Comparison of ENCODE assay signal across 13 mouse cellular contexts in the genomic region with DNA sequence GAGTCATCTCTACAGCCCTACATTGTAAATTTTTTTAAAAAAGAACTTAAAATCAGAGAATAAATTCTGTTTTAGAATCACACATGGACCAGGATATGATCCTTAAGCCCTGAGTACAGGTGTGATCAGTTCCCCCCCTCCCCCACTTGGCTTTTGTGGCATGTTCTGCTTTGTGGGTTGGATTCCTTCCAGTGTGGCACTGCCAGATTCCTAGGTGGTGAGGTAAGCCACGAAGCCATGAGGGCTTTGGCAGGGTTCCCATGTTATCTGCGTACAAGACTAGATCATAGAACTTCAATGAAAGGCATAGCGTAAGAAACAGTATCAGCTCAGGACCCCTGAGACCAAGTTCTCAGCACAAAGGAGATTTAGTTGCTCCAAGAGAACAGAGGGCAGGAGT.
DNase-seq lines count a peak whose midpoint lies in the region; ATAC-seq and TF ChIP-seq lines count a peak whose summit lies in the region.
"Had no signal": no experiment of that assay in that cellular context is flagged by ENCODE, and none has a peak within 500 bp of the region (broad histone marks: within the 10 kb centered on the region; RNA-seq: fewer than 3 reads in every experiment).

No protein-coding gene starts in this region.

- H3K4me3 ChIP-seq in heart, adult 2 months = no peak overlapping the region
- H3K4me3 ChIP-seq in heart, embryonic 11.5 days (ENCODE audit: low read depth, low read length) = no peak overlapping the region
- H3K4me3 ChIP-seq in lung, embryonic 14.5 days (ENCODE audit: low read depth, low read length) = no peak overlapping the region
- H3K4me3 ChIP-seq in forebrain, embryonic 12.5 days (replicated peaks) = no peak overlapping the region
- H3K4me3 ChIP-seq: limb, embryonic 12.5 days; myocyte; stomach, embryonic 15.5 days had no signal

- ATAC-seq in heart, embryonic 11.5 days (replicated peaks; ENCODE audit: insufficient number of reproducible peaks, low FRiP score, low TSS enrichment) = no peak
- ATAC-seq in lung, embryonic 14.5 days (ENCODE audit: insufficient read depth) = no peak
- ATAC-seq in forebrain, embryonic 12.5 days (ENCODE audit: low FRiP score) = no peak

- TF ChIP-seq POLR2A in heart, adult 2 months (IDR thresholded peaks at IDR 0.05; ENCODE audit: insufficient read depth, low read depth, low read length) = no peak

- no peak overlapping the region for H3K27ac ChIP-seq in heart, adult 2 months
- no peak overlapping the region for H3K27ac ChIP-seq in heart, embryonic 11.5 days (ENCODE audit: low read depth, low read length)
- H3K27ac ChIP-seq in lung, embryonic 14.5 days (ENCODE audit: low read depth) = no peak overlapping the region
- H3K27ac ChIP-seq in forebrain, embryonic 12.5 days = no peak overlapping the region
- H3K27ac ChIP-seq: limb, embryonic 12.5 days; stomach, embryonic 15.5 days had no signal

- peak; percentile 19 to 38 for DNase-seq in heart, adult 2 months
- DNase-seq in NIH3T3 (ENCODE audit: low read depth) = peak; percentile 34
- peak; percentile 86 to 92 for DNase-seq in cerebellum, postnatal 25 days
- peak; percentile 64 for DNase-seq in lung, embryonic 14.5 days
- no peak for DNase-seq in spleen, adult 12 weeks (ENCODE audit: low spot score)
- no peak for DNase-seq in gastrocnemius, adult 18-20 months (ENCODE audit: low spot score)
- DNase-seq: gastrocnemius, postnatal 25 days had no signal

- TF ChIP-seq EP300 in heart, adult 2 months (IDR thresholded peaks at IDR 0.05; ENCODE audit: insufficient read depth, low read depth, low read length) = no peak

- H3K79me2 ChIP-seq in heart, adult 2 months (replicated peaks; ENCODE audit: control insufficient read depth, insufficient read depth, low read length) = no peaks in the 10 kb centered on the region

- H3K4me1 ChIP-seq in heart, adult 2 months (ENCODE audit: control insufficient read depth, insufficient read depth, low read length) = no peaks in the 10 kb centered on the region
- H3K4me1 ChIP-seq in heart, embryonic 11.5 days (ENCODE audit: control insufficient read depth, insufficient read depth, low read length) = no peaks in the 10 kb centered on the region
- no peaks in the 10 kb centered on the region for H3K4me1 ChIP-seq in lung, embryonic 14.5 days (ENCODE audit: insufficient read depth)
- H3K4me1 ChIP-seq in forebrain, embryonic 12.5 days = no peaks in the 10 kb centered on the region
- H3K4me1 ChIP-seq: limb, embryonic 12.5 days; stomach, embryonic 15.5 days had no signal

- no peak overlapping the region for H3K4me2 ChIP-seq in heart, embryonic 11.5 days
- H3K4me2 ChIP-seq in lung, embryonic 14.5 days = no peak overlapping the region
- H3K4me2 ChIP-seq in forebrain, embryonic 12.5 days = no peak overlapping the region
- H3K4me2 ChIP-seq: limb, embryonic 12.5 days; stomach, embryonic 15.5 days had no signal

- no peak overlapping the region for H3K9ac ChIP-seq in heart, adult 2 months (ENCODE audit: low read depth, low read length)
- no peak overlapping the region for H3K9ac ChIP-seq in heart, embryonic 11.5 days (ENCODE audit: low read depth, low read length)
- no peak overlapping the region for H3K9ac ChIP-seq in lung, embryonic 14.5 days
- no peak overlapping the region for H3K9ac ChIP-seq in forebrain, embryonic 12.5 days
- H3K9ac ChIP-seq: limb, embryonic 12.5 days; stomach, embryonic 15.5 days had no signal

- intact Hi-C loops in heart, adult 2 months (cut with DNase I) = no loop called here

- WGBS in heart, adult 2 months = 22% methylated on average over 3 of the region's 3 CpGs
- WGBS in heart, embryonic 11.5 days (ENCODE audit: insufficient replicate concordance) = 39% methylated on average over 3 of the region's 3 CpGs
- WGBS in lung, embryonic 14.5 days = 37% methylated on average over 3 of the region's 3 CpGs
- WGBS in forebrain, embryonic 12.5 days = 69% methylated on average over 3 of the region's 3 CpGs

- no peaks in the 10 kb centered on the region for H3K27me3 ChIP-seq in heart, adult 2 months (ENCODE audit: control insufficient read depth, insufficient read depth, low read length)
- no peaks in the 10 kb centered on the region for H3K27me3 ChIP-seq in heart, embryonic 11.5 days (ENCODE audit: control insufficient read depth, insufficient read depth, low read length)
- no peaks in the 10 kb centered on the region for H3K27me3 ChIP-seq in lung, embryonic 14.5 days (ENCODE audit: insufficient read depth, low read length)
- no peaks in the 10 kb centered on the region for H3K27me3 ChIP-seq in forebrain, embryonic 12.5 days
- H3K27me3 ChIP-seq: CH12.LX; limb, embryonic 12.5 days; stomach, embryonic 15.5 days had no signal

- no peak for TF ChIP-seq CTCF in heart, adult 2 months (IDR thresholded peaks at IDR 0.05)
- TF ChIP-seq CTCF in lung, embryonic 14.5 days (IDR thresholded peaks at IDR 0.05; ENCODE audit: low read depth) = no peak

- no peaks in the 10 kb centered on the region for H3K9me3 ChIP-seq in heart, embryonic 11.5 days (replicated peaks; ENCODE audit: control insufficient read depth, low read length)
- H3K9me3 ChIP-seq in lung, embryonic 14.5 days (ENCODE audit: low read depth, low read length) = no peaks in the 10 kb centered on the region
- no peaks in the 10 kb centered on the region for H3K9me3 ChIP-seq in forebrain, embryonic 12.5 days
- H3K9me3 ChIP-seq: limb, embryonic 12.5 days; stomach, embryonic 15.5 days had no signal

- no peaks in the 10 kb centered on the region for H3K36me3 ChIP-seq in heart, adult 2 months (ENCODE audit: control insufficient read depth, insufficient read depth, low read length)
- no peaks in the 10 kb centered on the region for H3K36me3 ChIP-seq in heart, embryonic 11.5 days (ENCODE audit: control insufficient read depth, insufficient read depth, low read length)
- H3K36me3 ChIP-seq in lung, embryonic 14.5 days (ENCODE audit: insufficient read depth) = no peaks in the 10 kb centered on the region
- H3K36me3 ChIP-seq in forebrain, embryonic 12.5 days (replicated peaks) = no peaks in the 10 kb centered on the region
- H3K36me3 ChIP-seq: limb, embryonic 12.5 days; stomach, embryonic 15.5 days had no signal

Comparison
In these comparisons a context has a peak if more than half of its experiments do, and no peak if none do; other contexts are left out.
1. DNase-seq: peak in heart, adult 2 months (2 of 2), NIH3T3 (single experiment), cerebellum, postnatal 25 days (2 of 2) and lung, embryonic 14.5 days (single experiment); none in spleen, adult 12 weeks (single experiment) and gastrocnemius, adult 18-20 months (single experiment).